In genomic region chr8:12824562-12824961, GRCm38 (mm10) we compare ENCODE assay signal across 20 mouse cellular contexts. TPM values are rescaled to one million over a fixed set of nuclear protein-coding genes. Genes with fewer than 3 reads are reported as not detected.
DNase-seq lines count a peak whose midpoint lies in the region; ATAC-seq and TF ChIP-seq lines count a peak whose summit lies in the region.
"Had no signal": no experiment of that assay in that cellular context is flagged by ENCODE, and none has a peak within 500 bp of the region (broad histone marks: within the 10 kb centered on the region; RNA-seq: fewer than 3 reads in every experiment).

No protein-coding gene starts in this region.

- H3K4me1 ChIP-seq in heart, embryonic 14.5 days (ENCODE audit: control insufficient read depth in 2 of 2, insufficient read depth in 2 of 2, low read length in 2 of 2), result peaks cover 24 to 36% of the 10 kb centered on the region in 2 experiments
- H3K4me1 ChIP-seq in lung, postnatal 0 days (ENCODE audit: insufficient read depth, low read depth, low read length), result peaks cover 6% of the 10 kb centered on the region
- 0 out of 2 replicates have a peak, but pooled peaks cover 4% of the 10 kb centered on the region for H3K4me1 ChIP-seq in midbrain, embryonic 13.5 days (replicated peaks)
- H3K4me1 ChIP-seq: limb, embryonic 13.5 days had no signal

- no peaks in the 10 kb centered on the region for H3K9me3 ChIP-seq in heart, embryonic 14.5 days (ENCODE audit: control insufficient read depth, low read length)
- H3K9me3 ChIP-seq in lung, postnatal 0 days (ENCODE audit: low read length), result no peaks in the 10 kb centered on the region
- H3K9me3 ChIP-seq in midbrain, embryonic 13.5 days, result no peaks in the 10 kb centered on the region
- H3K9me3 ChIP-seq: limb, embryonic 13.5 days; midbrain, embryonic 10.5 days; neural tube, embryonic 12.5 days had no signal

- peak; percentile 67 for ATAC-seq in heart, embryonic 14.5 days (ENCODE audit: insufficient number of reproducible peaks, insufficient read depth, low FRiP score, low read depth)
- ATAC-seq in lung, postnatal 0 days, result peak; percentile 25
- no peak for ATAC-seq in midbrain, embryonic 13.5 days
- ATAC-seq: activated CD4-positive, CD25-positive, alpha-beta regulatory T cell, adult 4 months; forebrain, embryonic 14.5 days; Patski had no signal

- H3K27me3 ChIP-seq in heart, embryonic 14.5 days (ENCODE audit: control insufficient read depth, insufficient read depth, low read length), result no peaks in the 10 kb centered on the region
- H3K27me3 ChIP-seq in lung, postnatal 0 days (replicated peaks; ENCODE audit: insufficient read depth, low read length), result no peaks in the 10 kb centered on the region
- H3K27me3 ChIP-seq in midbrain, embryonic 13.5 days, result no peaks in the 10 kb centered on the region
- H3K27me3 ChIP-seq: limb, embryonic 13.5 days; neural tube, embryonic 12.5 days; Patski had no signal

- WGBS in heart, embryonic 14.5 days, result 29% methylated on average over 10 of the region's 10 CpGs
- 54% methylated on average over 10 of the region's 10 CpGs for WGBS in lung, postnatal 0 days
- 61% methylated on average over 10 of the region's 10 CpGs for WGBS in midbrain, embryonic 13.5 days

- no peak for DNase-seq in heart, adult 11 months
- peak; percentile 27 for DNase-seq in kidney, postnatal 10 days
- DNase-seq in kidney, adult 11 months, result no peak
- DNase-seq in lung, postnatal 0 days (ENCODE audit: low spot score), result peak; percentile 31
- no peak for DNase-seq in lung, postnatal 10 days
- DNase-seq: adrenal gland, postnatal 14 days; cerebellum, adult 11-12 months; cerebellum, postnatal 36 days; kidney, adult 18-20 months; spleen, adult 18-20 months; thymus, adult 2 months had no signal

- H3K4me3 ChIP-seq in heart, embryonic 14.5 days (ENCODE audit: control insufficient read depth in 1 of 2, insufficient read depth in 1 of 2, low read depth in 1 of 2, low read length in 2 of 2), result no peak overlapping the region
- no peak overlapping the region for H3K4me3 ChIP-seq in lung, postnatal 0 days (ENCODE audit: low read depth, low read length)
- no peak overlapping the region for H3K4me3 ChIP-seq in midbrain, embryonic 13.5 days (replicated peaks)
- H3K4me3 ChIP-seq: erythroblast, embryonic 14.5 days; limb, embryonic 13.5 days; midbrain, embryonic 10.5 days; neural tube, embryonic 12.5 days had no signal

- peak; percentile 54 for TF ChIP-seq CTCF in lung, postnatal 0 days (IDR thresholded peaks at IDR 0.05)

- H3K27ac ChIP-seq in heart, embryonic 14.5 days (replicated peaks in 1 of 2; ENCODE audit: control insufficient read depth in 1 of 2, insufficient read depth in 1 of 2, low read depth in 2 of 2, low read length in 2 of 2), result peak overlapping the region; percentile 74 to 80
- H3K27ac ChIP-seq in lung, postnatal 0 days (ENCODE audit: low read length), result no peak overlapping the region
- no peak overlapping the region for H3K27ac ChIP-seq in midbrain, embryonic 13.5 days
- H3K27ac ChIP-seq: limb, embryonic 13.5 days; midbrain, embryonic 10.5 days; neural tube, embryonic 12.5 days had no signal

- TF ChIP-seq EP300 in lung, postnatal 0 days (IDR thresholded peaks at IDR 0.05), result no peak

- H3K9ac ChIP-seq in heart, embryonic 14.5 days (ENCODE audit: low read length), result no peak overlapping the region
- no peak overlapping the region for H3K9ac ChIP-seq in lung, postnatal 0 days (replicated peaks; ENCODE audit: low read depth)
- no peak overlapping the region for H3K9ac ChIP-seq in midbrain, embryonic 13.5 days (replicated peaks)
- H3K9ac ChIP-seq: limb, embryonic 13.5 days; neural tube, embryonic 12.5 days had no signal

- peaks cover 75% of the 10 kb centered on the region for H3K36me3 ChIP-seq in heart, embryonic 14.5 days (ENCODE audit: control insufficient read depth, insufficient read depth, low read length)
- H3K36me3 ChIP-seq in lung, postnatal 0 days (ENCODE audit: insufficient read depth, low read length), result peaks cover 57% of the 10 kb centered on the region
- H3K36me3 ChIP-seq in midbrain, embryonic 13.5 days, result peaks cover 76% of the 10 kb centered on the region

- peak overlapping the region; percentile 34 for H3K4me2 ChIP-seq in heart, embryonic 14.5 days (ENCODE audit: low read length)
- no peak overlapping the region for H3K4me2 ChIP-seq in lung, postnatal 0 days (replicated peaks; ENCODE audit: low read depth, low read length)
- H3K4me2 ChIP-seq in midbrain, embryonic 13.5 days (replicated peaks), result no peak overlapping the region
- H3K4me2 ChIP-seq: limb, embryonic 13.5 days; neural tube, embryonic 12.5 days had no signal

RNA-seq across cellular contexts. Expression of gene Mcf2l, which starts 49.0 kb away (rescaled TPM):
- 12.4 and 13.4 TPM in 2 replicates for polyA plus RNA-seq in heart, embryonic 14.5 days (2014; fragmentation: Nextera tagmentation; extraction: Ambion mirVana)
- 12.9 and 16.8 TPM in 2 replicates for polyA plus RNA-seq in lung, postnatal 0 days (2015; fragmentation: Nextera tagmentation; extraction: Ambion mirVana)
- polyA plus RNA-seq in midbrain, embryonic 13.5 days (2015; fragmentation: Nextera tagmentation; extraction: Ambion mirVana), result 130 and 141 TPM in 2 replicates

Comparison
In these comparisons a context has a peak if more than half of its experiments do, and no peak if none do; other contexts are left out.
1. DNase-seq: peak in kidney, postnatal 10 days (single experiment) and lung, postnatal 0 days (single experiment); none in heart, adult 11 months (single experiment), kidney, adult 11 months (single experiment) and lung, postnatal 10 days (single experiment).
2. H3K27ac ChIP-seq: peak in heart, embryonic 14.5 days (2 of 2); none in lung, postnatal 0 days (single experiment) and midbrain, embryonic 13.5 days (single experiment).